Mouse (Mus musculus): ENCODE results near the gene Ttll11.

Gene Ttll11

DNA sequence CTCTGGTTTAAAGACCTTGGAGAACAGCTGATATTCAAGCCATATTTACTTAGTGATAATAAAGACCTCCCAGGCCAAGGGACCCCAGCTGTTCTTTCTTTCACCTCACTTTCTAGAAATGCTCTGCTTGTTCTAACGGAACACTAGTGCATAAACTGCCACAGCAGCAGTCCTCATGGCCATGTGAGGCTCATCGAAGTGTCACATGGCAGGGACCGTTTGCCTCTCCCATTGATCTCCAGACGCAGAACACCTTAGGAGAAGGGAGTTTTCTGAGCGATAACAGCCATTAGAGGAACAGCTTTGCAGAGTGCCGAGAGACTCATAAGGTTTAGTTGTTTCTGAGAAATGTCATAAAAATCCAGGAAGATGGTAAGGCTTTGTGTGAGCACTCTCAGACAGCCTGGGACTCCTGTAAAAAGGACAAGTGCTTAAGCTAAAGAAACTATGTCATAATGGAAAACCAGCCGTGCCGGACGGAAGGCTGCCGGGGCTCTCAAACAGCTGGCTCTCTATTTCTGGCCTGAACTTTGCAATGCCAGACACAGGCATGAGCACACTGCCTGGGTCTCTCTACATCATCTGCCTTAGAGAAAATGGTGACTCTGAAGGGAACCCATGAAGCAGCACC, 13.7 kb downstream of the Ttll11 start:
- DNase-seq (ENCODE audit: low spot score), result no peak

GRCm38 (mm10) chr2:35963280-35963679, 16.4 kb downstream of the Ttll11 start:
- DNase-seq (ENCODE audit: low spot score), result no peak

DNA sequence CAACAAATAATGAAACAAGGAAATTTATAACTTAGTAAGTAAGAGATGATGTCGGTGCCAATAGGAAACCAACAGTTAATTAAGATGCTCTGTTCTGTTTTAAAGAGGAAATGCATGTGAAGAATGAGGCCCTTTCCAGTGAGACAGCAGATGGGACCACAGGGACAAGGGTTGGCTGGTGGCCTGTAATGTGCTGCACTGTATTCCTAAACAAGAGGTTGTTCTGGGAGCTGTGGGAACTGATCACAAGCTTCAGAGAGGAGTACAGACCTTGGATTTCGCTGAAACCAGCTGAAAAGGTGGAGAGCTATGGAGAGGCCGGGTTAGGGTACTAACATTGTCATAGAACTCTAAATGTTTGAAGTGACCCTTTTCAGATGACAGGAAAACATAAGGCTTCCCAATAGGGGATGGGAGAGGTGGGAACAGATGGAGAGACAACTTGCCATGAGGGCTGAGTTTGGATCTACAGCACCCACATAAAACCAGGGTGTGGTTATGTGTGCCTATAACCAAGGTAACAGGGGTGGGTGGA, 18.1 kb downstream of the Ttll11 start:
- no peak for DNase-seq (ENCODE audit: low spot score)

- no peak for DNase-seq (ENCODE audit: low spot score)
These were observed 22.1 kb downstream of the Ttll11 start for GRCm38 (mm10) chr2:35957471-35958140.

DNA sequence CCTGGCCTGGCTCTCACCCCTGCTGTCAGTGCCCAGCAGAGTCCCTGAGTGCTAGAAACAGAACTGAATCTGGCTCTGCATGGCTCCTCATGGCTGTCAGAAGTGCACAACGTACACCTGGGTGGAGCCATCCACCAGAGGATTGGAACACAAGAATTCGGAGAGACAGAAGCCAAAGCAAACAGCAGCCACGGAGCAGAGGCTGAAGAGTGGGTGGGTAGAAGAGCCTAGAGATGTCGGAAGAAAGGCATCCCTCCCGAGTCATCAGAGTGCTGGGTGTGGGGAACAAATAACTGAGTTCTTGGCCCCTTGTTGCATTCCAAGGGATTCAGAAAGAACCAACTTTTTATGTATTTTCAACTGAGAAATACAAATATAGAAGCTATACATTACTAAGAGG, 24.5 kb downstream of the Ttll11 start:
- DNase-seq (ENCODE audit: low spot score), result no peak

DNA sequence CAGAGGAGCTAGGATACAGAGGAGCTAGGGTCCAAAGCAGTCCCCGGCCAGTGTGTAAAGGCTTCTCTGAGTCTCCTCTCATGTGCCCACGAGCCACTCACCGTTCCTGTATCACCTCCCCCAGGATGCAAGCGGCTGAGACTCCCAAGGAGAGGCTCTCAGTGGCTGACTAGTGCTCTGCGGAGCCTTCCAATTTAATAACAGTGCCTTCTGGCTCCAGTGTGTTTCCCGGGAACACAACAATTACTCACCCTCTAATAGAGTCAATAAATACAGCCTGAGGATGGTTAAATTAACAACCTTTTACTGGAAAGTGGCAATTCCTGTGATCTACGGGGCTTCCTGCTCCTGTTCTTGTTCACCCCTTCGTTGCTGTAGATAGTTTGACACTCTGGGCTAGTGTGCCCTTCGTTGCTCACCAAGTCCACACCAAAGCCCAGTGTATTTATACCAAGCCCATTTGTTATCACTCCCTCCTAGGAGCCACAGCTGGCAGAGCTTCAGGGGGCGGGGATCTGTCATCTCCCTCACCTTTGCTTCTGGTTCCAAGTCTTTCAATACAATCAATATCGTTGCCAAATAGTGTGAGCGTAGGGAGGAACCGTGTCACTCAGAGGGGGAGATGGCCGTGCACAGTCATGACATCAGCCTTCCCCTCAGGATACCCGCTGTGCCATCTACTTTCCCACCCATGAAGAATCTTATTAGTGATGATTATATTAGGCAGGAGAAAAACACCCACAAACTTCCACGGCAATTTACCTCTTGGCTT, 27.3 kb downstream of the Ttll11 start:
- DNase-seq (ENCODE audit: low spot score), result no peak

DNA sequence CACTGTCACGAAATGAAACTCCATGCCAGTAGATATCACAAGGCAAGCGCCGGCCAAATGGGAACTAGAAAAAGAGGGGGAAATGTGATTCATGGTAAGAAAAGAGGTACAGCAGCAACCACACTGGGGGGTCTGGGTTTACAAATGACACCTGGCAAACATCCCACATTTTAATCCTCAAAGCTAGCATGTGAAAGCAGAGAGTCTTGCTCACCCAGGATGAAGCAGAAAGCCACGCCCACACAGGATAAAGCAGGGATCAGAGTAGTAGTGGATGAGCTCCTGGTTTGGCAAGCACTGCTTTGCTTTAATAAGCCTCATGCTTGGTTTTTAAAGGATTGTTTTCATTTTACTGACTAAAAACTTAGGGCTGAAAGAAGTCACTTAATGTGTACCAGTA, 34.8 kb downstream of the Ttll11 start:
- no peak for DNase-seq (ENCODE audit: low spot score)

- no peak for DNase-seq (ENCODE audit: low spot score)
These were observed 36.8 kb downstream of the Ttll11 start for GRCm38 (mm10) chr2:35942960-35943359.

DNA sequence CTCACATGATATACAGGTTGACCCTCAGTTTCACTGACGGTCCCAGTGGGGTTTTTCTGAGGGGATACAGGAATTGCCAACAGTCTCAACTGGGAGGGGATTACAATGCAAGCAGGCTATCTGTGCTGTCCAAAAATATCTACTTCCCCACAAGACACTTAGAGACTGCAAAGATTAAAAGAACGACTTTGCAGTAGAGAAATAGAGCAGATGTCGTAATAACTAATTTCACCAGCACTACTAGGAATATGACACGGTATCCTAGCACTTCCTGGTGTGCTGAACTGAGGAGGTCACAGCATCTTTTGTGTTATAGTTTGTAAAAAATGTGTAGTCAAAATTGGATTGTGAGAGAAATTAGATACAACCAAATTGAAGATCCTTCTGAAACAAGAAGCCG, 44.7 kb downstream of the Ttll11 start:
- no peak for DNase-seq (ENCODE audit: low spot score)

DNA sequence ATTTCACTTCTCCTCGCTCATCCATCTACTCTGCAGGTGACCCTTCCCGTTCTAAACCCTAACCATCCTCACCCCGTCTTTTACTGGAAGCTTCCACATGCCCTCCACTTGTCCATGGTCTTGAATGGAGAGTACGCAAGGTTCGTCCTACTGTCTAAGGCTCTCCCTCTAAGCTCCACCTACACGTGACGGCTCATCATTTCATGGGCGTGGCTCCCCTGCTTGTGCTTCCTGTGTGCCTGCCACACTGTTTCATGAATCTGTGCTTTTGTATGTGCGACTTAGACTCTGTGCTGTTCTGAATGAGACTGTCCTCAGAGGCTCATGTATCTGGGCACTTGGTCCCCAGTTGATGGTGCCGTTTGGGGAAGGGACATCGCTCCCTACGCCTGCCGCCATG, 46.6 kb downstream of the Ttll11 start:
- no peak for DNase-seq (ENCODE audit: low spot score)

DNA sequence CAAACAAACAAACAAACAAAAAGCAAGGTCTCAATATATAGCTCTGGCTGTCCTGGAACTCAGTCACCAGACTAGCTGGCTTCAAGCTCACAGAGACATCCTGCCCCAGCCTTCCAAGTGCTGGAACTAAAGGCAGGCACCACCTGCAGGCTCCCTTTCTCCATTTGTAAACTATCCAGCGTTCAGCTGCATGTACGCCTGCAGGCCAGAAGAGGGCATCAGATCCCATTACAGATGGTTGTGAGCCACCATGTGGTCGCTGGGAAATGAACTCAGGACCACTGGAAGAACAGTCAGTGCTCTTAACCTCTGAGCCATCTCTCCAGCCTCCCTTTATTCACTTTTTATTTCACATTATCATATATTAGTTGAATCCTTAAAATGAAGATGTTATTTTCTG, 48.1 kb downstream of the Ttll11 start:
- DNase-seq (ENCODE audit: low spot score), result peak; percentile 24

DNA sequence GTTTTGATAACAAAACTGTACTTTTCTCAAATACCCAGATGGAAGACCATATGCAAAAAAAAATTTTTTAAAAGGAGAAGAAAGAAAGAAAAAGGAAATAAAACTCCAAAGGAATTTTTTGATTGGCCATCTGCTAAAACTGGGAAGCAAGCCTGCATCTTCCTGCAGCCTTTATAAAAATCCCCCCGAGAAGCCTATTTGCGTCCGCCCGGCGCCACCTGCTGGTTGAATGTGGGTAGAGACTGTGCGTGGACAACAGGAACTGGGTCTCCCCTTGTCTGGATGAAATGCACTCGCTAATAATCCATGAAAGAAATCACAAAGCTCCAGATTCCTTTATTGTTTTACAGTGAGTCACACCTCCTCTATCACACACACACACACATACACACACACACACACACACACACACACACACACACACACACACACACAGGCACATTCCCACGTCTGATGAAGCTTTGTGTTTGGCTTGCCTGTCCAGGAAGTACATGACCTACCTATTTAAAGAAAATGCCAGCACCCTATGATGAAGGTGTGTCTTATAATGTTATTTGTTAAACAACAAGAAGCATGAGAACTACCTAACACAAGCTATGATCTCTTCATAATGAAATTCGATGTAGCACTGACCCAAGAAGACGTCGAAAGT, 49.1 kb downstream of the Ttll11 start:
- DNase-seq (ENCODE audit: low spot score), result peak; percentile 88

DNA sequence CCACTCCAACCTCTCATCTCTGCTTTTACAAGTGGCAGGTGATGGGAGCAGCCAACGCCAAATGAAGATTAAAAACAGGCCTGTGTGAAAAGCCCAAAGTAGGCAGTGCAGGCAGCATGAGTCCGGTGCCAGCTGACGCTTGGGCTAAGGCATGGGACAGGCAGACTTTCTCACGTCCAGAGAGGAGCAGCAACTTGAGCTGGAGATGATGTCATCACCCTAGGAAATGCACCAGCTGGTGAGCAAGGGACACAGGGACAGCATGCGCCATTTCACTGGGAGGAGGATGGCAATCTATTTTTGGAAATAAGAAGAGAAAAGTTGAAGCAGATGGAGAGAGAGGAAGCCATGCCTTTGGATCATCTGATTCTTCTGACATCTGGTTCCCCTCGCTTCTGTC, 51.6 kb downstream of the Ttll11 start:
- DNase-seq (ENCODE audit: low spot score), result no peak

GRCm38 (mm10) chr2:35924947-35925346, 54.8 kb downstream of the Ttll11 start:
- DNase-seq (ENCODE audit: low spot score), result no peak

GRCm38 (mm10) chr2:35922956-35923355, 56.8 kb downstream of the Ttll11 start:
- DNase-seq (ENCODE audit: low spot score), result no peak

- no peak for DNase-seq (ENCODE audit: low spot score)
These were observed 67.6 kb downstream of the Ttll11 start for GRCm38 (mm10) chr2:35912090-35912489.

DNA sequence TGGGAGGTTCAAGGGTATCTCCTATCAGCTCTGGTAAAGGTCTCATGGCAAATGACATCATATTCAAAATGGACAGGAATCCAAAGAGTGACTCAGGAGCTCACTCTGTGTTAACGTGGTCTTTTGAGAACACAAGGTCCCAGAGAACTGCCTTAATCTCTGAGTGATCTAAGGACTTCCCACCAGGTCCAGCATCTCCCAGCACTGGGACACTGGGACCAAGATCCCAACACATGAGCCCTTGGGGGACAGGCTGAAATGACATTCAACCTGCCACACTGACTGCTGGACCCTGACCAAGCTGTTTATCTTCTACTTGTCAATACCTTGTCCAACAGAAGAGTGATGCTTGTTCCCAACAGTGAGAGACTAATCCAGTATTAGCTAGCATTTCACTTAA, 68.0 kb downstream of the Ttll11 start:
- DNase-seq (ENCODE audit: low spot score), result no peak

DNA sequence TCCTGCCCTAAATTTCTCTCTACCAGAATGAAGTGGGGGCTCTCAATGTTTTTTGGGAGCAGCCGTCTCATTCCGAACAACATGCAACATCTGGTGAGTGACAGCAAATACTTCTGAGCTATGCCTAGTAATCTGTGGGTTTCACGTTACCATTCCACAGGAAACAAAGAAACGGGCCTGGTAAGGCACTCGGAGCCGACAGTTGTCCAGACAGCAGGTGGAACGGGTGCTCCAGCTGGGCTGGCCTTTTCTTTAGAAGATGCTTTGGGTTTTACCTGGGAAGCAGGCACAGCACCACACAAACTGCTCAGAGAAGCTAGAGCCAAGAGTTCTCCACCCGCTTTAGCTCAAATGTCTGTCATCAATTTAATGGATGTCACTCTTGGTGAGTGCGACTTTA, 69.0 kb downstream of the Ttll11 start:
- no peak for DNase-seq (ENCODE audit: low spot score)

DNA sequence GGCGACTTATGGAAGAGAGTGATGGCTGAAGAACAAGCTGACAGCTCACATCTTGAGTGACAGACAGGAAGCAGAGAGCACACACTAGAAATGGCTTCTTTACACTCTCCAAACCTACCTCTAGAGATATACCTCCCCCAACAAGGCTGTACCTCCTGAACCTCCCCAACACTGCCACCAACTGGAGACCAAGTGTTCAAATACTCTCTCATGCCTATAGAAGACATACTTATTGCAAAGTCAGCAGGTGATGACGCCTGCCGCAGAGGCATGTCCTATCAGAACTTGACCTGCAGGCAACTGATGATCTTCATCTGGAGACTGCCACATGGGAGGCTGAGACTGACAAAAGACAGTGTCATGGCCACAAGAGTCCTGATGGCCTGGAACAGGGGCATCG, 70.4 kb downstream of the Ttll11 start:
- DNase-seq (ENCODE audit: low spot score), result no peak

GRCm38 (mm10) chr2:35907578-35907977, 72.1 kb downstream of the Ttll11 start:
- no peak for DNase-seq (ENCODE audit: low spot score)

- peak; percentile 93 for DNase-seq (ENCODE audit: low spot score)
These were observed 73.4 kb downstream of the Ttll11 start for GRCm38 (mm10) chr2:35906174-35906798.

GRCm38 (mm10) chr2:35900845-35901244, 78.9 kb downstream of the Ttll11 start:
- DNase-seq (ENCODE audit: low spot score), result no peak
